Mouse (Mus musculus) ES-E14 (cell line): ENCODE measurements at regions not wholly inside any gene's neighbourhood (a gene's known extent, or its start where the extent isn't known, plus 50 kb on each side); places are given as distances from the start of the nearest gene placed in this dataset.

Source experiments
- DNase-seq: peaks from one replicate; pipeline ENCODE4 v3.0.0-alpha.2; 2013; ENCODE audit warnings: low read depth, low spot score
- H3K27ac ChIP-seq: 2 replicates; pipeline ENCODE4 v1.5.1; 2012; ENCODE audit warnings: low read depth, mild to moderate bottlenecking, low read length, moderate library complexity, mixed read lengths; ENCODE audit not compliant: poor library complexity, insufficient read depth, severe bottlenecking
- H3K36me3 ChIP-seq: 2 replicates; pipeline ENCODE4 v1.6.1; 2012; ENCODE audit warnings: mild to moderate bottlenecking, low read length, moderate library complexity, mixed read lengths; ENCODE audit not compliant: control insufficient read depth, poor library complexity, insufficient read depth, severe bottlenecking
- H3K4me1 ChIP-seq, 2 experiments: fragments of 150-350 bp in 1 of 2; sonication (generic) in 1 of 2; 2 replicates each; pipeline ENCODE4 v1.6.1; 2012; ENCODE audit warnings: low read length in 2 of 2, mild to moderate bottlenecking in 1 of 2, mixed read lengths in 1 of 2; ENCODE audit not compliant: control insufficient read depth in 2 of 2, insufficient read depth in 2 of 2, poor library complexity in 1 of 2
- H3K4me3 ChIP-seq, 2 experiments: fragments of 150-350 bp in 1 of 2; sonication (generic) in 1 of 2; 2 replicates each; pipeline ENCODE4 v1.5.1; 2012; ENCODE audit warnings: low read length in 2 of 2, low read depth in 1 of 2, mild to moderate bottlenecking in 1 of 2, mixed read lengths in 1 of 2; ENCODE audit not compliant: insufficient read depth in 1 of 2, poor library complexity in 1 of 2, severe bottlenecking in 1 of 2
- H3K9ac ChIP-seq: 2 replicates; pipeline ENCODE4 v1.6.1; 2012; ENCODE audit warnings: low read depth, mild to moderate bottlenecking, low read length, mixed read lengths; ENCODE audit not compliant: poor library complexity, insufficient read depth, severe bottlenecking
- H3K9me3 ChIP-seq: fragments of 150-350 bp; sonication (generic); 2 replicates; pipeline ENCODE4 v1.6.1; 2012; ENCODE audit warnings: low read depth, mild to moderate bottlenecking, low read length; ENCODE audit not compliant: control insufficient read depth, insufficient read depth
- CHD2 ChIP-seq: IDR thresholded peaks from 2 replicates; pipeline ENCODE4 v1.6.1; 2014; ENCODE audit warnings: mild to moderate bottlenecking, low read depth, low read length, inconsistent platforms
- HCFC1 ChIP-seq: IDR thresholded peaks from 2 replicates; pipeline ENCODE4 v1.6.1; 2012; ENCODE audit warnings: low read length, inconsistent platforms, borderline replicate concordance; ENCODE audit not compliant: insufficient read depth
- MAFK ChIP-seq: IDR thresholded peaks from 2 replicates; pipeline ENCODE4 v1.6.1; 2014; ENCODE audit warnings: mild to moderate bottlenecking, low read depth, low read length, inconsistent platforms; ENCODE audit not compliant: insufficient read depth
- ZC3H11A ChIP-seq: IDR thresholded peaks from 2 replicates; pipeline ENCODE4 v1.6.1; 2012; ENCODE audit warnings: low read depth, mild to moderate bottlenecking, inconsistent platforms, low read length, borderline replicate concordance
- ZNF384 ChIP-seq: IDR thresholded peaks from 2 replicates; pipeline ENCODE4 v1.6.1; 2012; ENCODE audit warnings: low read depth, low read length, inconsistent platforms
- in situ Hi-C, 2 experiments: fragments of 600-800 bp; cut with MboI; formaldehyde crosslinking; loops; one replicate each; pipeline ENCODE4 v1.15.1; 2025; ENCODE audit warnings: low sequenced_read_pairs in 2 of 2, inconsistent platforms in 1 of 2; ENCODE audit not compliant: unreplicated experiment in 2 of 2

- H3K27ac ChIP-seq: no peak overlapping the region
- no peaks in the 10 kb centered on the region for H3K36me3 ChIP-seq
- no peak overlapping the region for H3K4me3 ChIP-seq
- H3K4me1 ChIP-seq: no peaks in the 10 kb centered on the region
- H3K9ac ChIP-seq: no peak overlapping the region
- H3K9me3 ChIP-seq: no peaks in the 10 kb centered on the region
- no peak for DNase-seq
- in situ Hi-C loops: no loop called here
- TF ChIP-seq HCFC1: no peak
- no peak for TF ChIP-seq CHD2
- no peak for TF ChIP-seq ZNF384
- no peak for TF ChIP-seq MAFK
- TF ChIP-seq ZC3H11A: no peak
Measured at GRCm38 (mm10) chr10:60973615-60974014, 115.5 kb upstream of the Pcbd1 start.

GRCm38 (mm10) chr10:60964843-60965242 is 124.3 kb upstream of the Pcbd1 start:
- no peak for DNase-seq
- H3K9ac ChIP-seq: no peak overlapping the region
- in situ Hi-C loops: no loop called here
- H3K9me3 ChIP-seq: no peaks in the 10 kb centered on the region
- H3K4me1 ChIP-seq: no peaks in the 10 kb centered on the region
- no peaks in the 10 kb centered on the region for H3K36me3 ChIP-seq
- no peak overlapping the region for H3K4me3 ChIP-seq
- no peak overlapping the region for H3K27ac ChIP-seq
- no peak for TF ChIP-seq HCFC1
- TF ChIP-seq CHD2: no peak
- TF ChIP-seq MAFK: no peak
- no peak for TF ChIP-seq ZNF384
- TF ChIP-seq ZC3H11A: no peak

DNA sequence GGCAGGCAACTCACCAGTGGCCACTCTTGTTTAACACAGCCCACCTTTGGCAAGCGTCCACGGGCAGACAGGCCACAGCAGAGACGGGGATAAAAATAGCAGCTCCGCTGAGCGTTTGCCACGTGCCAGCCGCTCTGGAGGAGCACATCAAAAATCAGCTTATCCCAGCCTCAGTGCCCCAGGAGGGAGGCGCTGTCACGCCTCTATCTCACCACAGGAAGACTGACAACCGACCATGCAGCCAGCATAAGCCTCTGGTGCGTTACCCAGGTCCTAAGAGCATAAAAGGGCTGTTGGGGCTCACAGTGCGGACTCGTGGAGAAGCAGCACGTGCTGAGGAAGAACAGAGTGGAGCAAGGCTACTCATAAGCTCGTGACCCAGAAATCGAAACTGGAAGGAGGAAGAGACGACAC is 126.4 kb upstream of the Unc5b start:
- H3K9me3 ChIP-seq: no peaks in the 10 kb centered on the region
- TF ChIP-seq MAFK: no peak
- no peak for TF ChIP-seq CHD2
- TF ChIP-seq HCFC1: no peak
- no peak for TF ChIP-seq ZNF384
- no peak for TF ChIP-seq ZC3H11A
- H3K4me1 ChIP-seq: no peaks in the 10 kb centered on the region
- no peaks in the 10 kb centered on the region for H3K36me3 ChIP-seq
- no peak overlapping the region for H3K27ac ChIP-seq
- no peak for DNase-seq
- no peak overlapping the region for H3K9ac ChIP-seq
- in situ Hi-C loops: no loop called here
- no peak overlapping the region for H3K4me3 ChIP-seq

DNA sequence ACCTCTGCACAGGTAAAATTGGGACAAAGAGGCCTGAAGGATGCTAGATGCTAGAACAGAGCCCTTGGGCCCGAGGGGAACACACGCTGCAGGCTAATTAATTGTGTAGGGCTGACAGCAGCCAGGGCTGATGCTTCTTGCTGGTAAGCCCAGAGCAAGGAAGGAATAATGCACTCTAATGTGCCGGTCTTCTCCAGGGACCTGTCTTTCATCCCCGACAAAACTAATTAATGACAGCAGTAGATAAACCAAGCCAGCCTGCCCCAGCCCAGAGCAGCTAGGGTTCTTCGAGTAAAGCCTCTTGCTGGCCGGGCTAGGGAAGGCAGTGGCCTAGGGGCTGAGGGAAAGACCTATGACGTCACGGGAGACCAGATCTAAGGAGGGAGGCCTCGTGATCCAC is 124.1 kb upstream of the Unc5b start:
- in situ Hi-C loops: no loop called here
- Histone ChIP-seq H3K9me3 (no peaks in the 10 kb centered on the region), H3K27ac (no peak overlapping the region), H3K9ac (no peak overlapping the region), H3K36me3 (no peaks in the 10 kb centered on the region), H3K4me1 (no peaks in the 10 kb centered on the region), H3K4me3 (no peak overlapping the region)
- TF ChIP-seq CHD2: no peak
- no peak for DNase-seq

DNA sequence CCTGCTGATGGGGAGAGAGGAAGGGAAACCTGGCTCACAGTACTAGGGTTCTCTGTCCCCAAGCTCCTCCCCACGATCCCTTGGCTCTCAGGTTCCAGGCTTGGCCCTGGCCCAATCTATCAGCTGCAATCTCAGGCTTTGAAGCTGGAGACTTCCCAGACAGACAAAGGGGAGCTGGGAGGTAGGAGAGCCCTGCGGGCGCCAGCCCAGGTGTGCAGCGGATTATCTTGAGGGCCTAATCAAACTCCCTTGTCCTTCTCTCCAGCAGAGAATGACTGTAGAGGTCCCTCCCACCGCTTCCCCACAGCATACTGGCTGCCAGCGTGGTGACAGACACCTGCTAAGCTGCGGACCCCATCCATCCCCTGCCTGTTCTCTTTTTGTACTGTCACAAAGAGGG is 121.1 kb upstream of the Unc5b start:
- no peak for TF ChIP-seq CHD2
- TF ChIP-seq HCFC1: no peak
- TF ChIP-seq MAFK: no peak
- no peak for TF ChIP-seq ZC3H11A
- no peak for TF ChIP-seq ZNF384
- H3K9ac ChIP-seq: no peak overlapping the region
- in situ Hi-C loops: no loop called here
- no peaks in the 10 kb centered on the region for H3K9me3 ChIP-seq
- H3K36me3 ChIP-seq: no peaks in the 10 kb centered on the region
- DNase-seq: no peak
- no peak overlapping the region for H3K27ac ChIP-seq
- no peak overlapping the region for H3K4me3 ChIP-seq
- H3K4me1 ChIP-seq: peaks cover 1 to 8% of the 10 kb centered on the region in 2 experiments; a peak in 1 of 4 replicates
